Mouse (Mus musculus): ENCODE results near the gene Kmt2b. TPM values are rescaled to one million over a fixed set of nuclear protein-coding genes. Genes with fewer than 3 reads are reported as not detected.

The Kmt2b gene
- 57.6 and 63.3 TPM in 2 replicates for polyA plus RNA-seq (2012; rRNA removed)

GRCm38 (mm10) chr7:30588676-30589434, at the start of gene Kmt2b:
Kmt2b (minus strand) TSS chr7:30588726.

DNA sequence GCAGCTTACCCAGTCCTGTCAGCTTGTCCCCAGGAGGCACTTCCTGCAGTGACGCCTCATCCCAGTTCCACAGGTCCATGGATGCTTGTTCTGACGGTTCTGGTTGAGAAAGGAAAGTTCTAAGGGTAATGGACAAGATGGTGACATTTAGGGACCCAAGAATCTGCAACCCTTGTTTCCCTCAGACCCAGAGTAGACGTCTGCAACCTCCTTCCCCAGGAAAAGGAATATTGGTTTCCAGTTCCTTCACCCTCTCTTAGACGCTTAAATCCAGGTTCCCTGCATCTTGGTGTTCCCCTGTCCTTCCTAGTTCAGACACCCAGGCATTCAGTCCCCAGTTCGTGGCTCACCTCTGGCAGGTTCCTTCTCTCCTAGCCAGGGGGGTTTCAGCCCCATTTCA, 47.2 kb upstream of the Kmt2b start, which contains the start of gene Etv2:
Gene Etv2 (minus strand): TSS at position 101 of the 400 bp plus-strand sequence.

GRCm38 (mm10) chr7:30625530-30626384, 37.2 kb upstream of the Kmt2b start, which contains the start of gene Cox6b1:
Cox6b1 (minus strand) TSS chr7:30626151.

GRCm38 (mm10) chr7:30612654-30613402, 24.3 kb upstream of the Kmt2b start, which contains the start of gene Upk1a:
Upk1a (minus strand) TSS chr7:30612847.

DNA sequence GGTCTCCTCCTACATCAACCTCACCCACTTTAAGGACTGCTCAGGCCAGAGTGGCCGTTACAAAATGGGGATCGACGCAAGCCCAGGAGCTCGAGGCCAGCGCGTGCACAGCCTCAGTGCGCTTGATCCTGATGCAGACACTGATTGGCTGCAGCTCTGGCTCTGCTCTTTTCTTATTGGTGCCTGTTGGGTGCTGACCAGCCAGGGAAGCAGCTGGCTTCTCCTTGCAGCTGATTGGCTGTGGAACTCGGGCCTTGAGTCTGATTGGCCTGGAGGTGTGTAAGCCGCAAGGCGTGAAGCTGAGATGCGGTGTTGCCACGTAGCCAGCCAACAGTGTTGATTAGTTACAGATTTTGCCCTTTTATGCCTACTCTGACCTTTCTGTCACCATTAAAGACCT, 10.3 kb upstream of the Kmt2b start, which contains the start of gene Zbtb32:
Gene Zbtb32 (minus strand): TSS at position 124 of the 400 bp plus-strand sequence.

GRCm38 (mm10) chr7:30564970-30565571, 23.5 kb downstream of the Kmt2b start, which contains the start of gene Igflr1:
Igflr1 (plus strand) TSS chr7:30565427.

DNA sequence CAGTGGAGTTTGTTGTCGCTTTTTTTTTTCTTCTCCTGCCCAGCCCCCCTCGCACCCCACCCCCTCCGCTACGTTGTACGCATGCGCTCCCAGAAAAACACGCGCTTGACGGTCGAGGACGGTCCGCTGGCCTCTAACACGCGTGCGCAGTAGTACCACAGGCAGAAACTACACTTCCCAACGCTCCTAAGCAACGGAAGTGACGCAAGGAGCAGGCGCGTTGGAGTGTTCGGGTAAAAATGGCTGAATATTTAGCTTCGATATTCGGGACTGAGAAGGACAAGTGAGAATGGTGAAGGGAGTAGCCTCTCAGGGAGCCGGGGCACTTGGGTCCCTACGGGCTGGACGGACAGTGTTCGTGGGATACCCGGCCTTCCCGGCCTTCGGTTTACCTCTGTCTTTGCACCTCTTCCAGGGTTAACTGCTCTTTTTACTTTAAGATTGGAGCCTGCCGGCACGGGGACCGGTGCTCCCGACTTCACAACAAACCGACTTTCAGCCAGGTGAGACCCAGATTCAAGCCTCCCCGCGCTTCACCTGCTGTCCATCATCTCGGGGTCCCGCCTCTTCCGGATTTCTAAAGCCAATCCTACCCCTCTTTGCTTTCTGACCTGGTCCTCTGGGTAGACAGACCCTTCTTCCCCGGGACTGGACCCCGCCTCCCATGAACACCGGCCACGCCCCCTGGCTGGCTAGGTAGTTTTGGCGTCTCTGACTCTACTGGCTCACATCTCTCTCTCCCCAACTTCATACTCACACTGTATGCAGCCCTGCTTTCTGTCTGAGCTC, 25.2 kb downstream of the Kmt2b start, which contains the start of the genes U2af1l4, Gm49396 and Psenen:
Gene U2af1l4 (plus strand): TSS at position 185 of the 789 bp plus-strand sequence.
Gene Gm49396 (plus strand): TSS at position 228 of the 789 bp plus-strand sequence.
Gene Psenen (minus strand): TSS at position 511 of the 789 bp plus-strand sequence.

GRCm38 (mm10) chr7:30559443-30559954, 29.0 kb downstream of the Kmt2b start, which contains the start of gene Lin37:
Lin37 (minus strand) TSS chr7:30559838.

DNA sequence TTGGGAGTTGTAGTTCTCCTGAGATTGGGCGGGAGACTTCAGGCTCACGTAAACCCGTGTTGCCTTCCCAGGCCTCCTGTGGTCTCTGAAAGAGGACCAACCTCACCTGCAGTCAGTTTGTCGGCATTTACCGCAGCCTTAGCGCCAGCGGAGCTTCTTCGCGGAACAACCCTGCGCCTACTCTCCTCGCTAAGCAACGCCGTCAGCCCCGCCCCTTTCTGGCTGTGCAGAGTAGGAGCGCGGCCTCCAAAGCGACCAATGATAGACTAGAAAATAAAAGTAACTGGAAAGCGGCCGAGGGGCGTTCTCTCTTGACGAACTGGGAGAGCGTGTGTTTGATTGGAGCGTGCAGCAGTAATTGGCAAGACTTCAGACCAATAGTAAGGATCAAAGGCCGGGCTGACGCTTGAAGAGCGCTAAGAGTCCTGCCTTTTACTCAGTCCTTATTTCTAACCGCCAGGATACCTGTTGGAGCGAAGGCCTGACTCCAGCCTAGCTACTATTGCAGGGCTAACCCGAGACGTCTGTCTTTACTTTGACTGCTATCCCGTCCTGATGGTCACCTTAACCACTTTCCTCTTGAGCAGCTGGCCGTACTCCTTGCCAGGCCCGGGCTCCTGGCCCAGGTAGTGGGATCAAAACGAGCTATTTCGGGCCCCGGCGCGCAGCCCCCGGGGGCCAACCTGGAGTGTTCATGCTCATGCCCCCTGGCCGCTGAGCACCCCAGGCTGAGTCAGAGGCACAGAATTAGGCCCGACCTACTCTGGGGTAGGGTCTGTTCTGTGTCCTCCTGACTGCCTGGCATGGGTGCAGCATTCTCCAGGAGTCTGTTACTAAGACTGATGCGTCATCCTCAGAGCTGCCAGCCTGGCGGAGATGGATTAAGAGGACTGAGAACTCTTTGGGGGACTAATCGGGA, 36.2 kb downstream of the Kmt2b start, which contains the start of the genes Hspb6 and Proser3:
Gene Hspb6 (plus strand): TSS at position 77 of the 919 bp plus-strand sequence.
Gene Proser3 (minus strand): TSS at position 198 of the 919 bp plus-strand sequence.

GRCm38 (mm10) chr7:30534633-30535577, 53.6 kb downstream of the Kmt2b start, which contains the start of gene Arhgap33:
Arhgap33 (minus strand) TSS chr7:30535060.

Other genes starting within 250 kb of the Kmt2b start
- 32.0 and 32.3 TPM in 2 replicates for gene Lrfn3, start 226.0 kb downstream of the Kmt2b start, polyA plus RNA-seq (2012; rRNA removed)
- gene Tyrobp, start 175.0 kb downstream of the Kmt2b start, polyA plus RNA-seq (2012; rRNA removed): 122 and 192 TPM in 2 replicates
- 10.0 and 17.3 TPM in 2 replicates for gene Hcst, start 168.9 kb downstream of the Kmt2b start, polyA plus RNA-seq (2012; rRNA removed)
- gene Nfkbid, start 167.0 kb downstream of the Kmt2b start, polyA plus RNA-seq (2012; rRNA removed): 2.7 and 3.1 TPM in 2 replicates
- 8.6 and 11.4 TPM in 2 replicates for gene Aplp1, start 143.2 kb downstream of the Kmt2b start, polyA plus RNA-seq (2012; rRNA removed)
- not detected in 2 replicates for gene Kirrel2, start 131.0 kb downstream of the Kmt2b start, polyA plus RNA-seq (2012; rRNA removed)
- not detected in 2 replicates for gene Nphs1, start 130.4 kb downstream of the Kmt2b start, polyA plus RNA-seq (2012; rRNA removed)
- gene Prodh2, start 95.1 kb downstream of the Kmt2b start, polyA plus RNA-seq (2012; rRNA removed): 0.24 and 0.52 TPM in 2 replicates
- 26.8 and 28.0 TPM in 2 replicates for gene Arhgap33, start 53.7 kb downstream of the Kmt2b start, polyA plus RNA-seq (2012; rRNA removed)
- 35.0 and 43.0 TPM in 2 replicates for gene Hspb6, start 36.5 kb downstream of the Kmt2b start, polyA plus RNA-seq (2012; rRNA removed)
- 16.8 and 22.1 TPM in 2 replicates for gene Proser3, start 36.4 kb downstream of the Kmt2b start, polyA plus RNA-seq (2012; rRNA removed)
- gene Lin37, start 28.9 kb downstream of the Kmt2b start, polyA plus RNA-seq (2012; rRNA removed): 38.6 and 52.1 TPM in 2 replicates
- gene U2af1l4, start 25.4 kb downstream of the Kmt2b start, polyA plus RNA-seq (2012; rRNA removed): 54.3 and 70.9 TPM in 2 replicates
- 1.2 and 1.7 TPM in 2 replicates for gene Gm49396, start 25.4 kb downstream of the Kmt2b start, polyA plus RNA-seq (2012; rRNA removed)
- 84.6 and 110 TPM in 2 replicates for gene Psenen, start 25.1 kb downstream of the Kmt2b start, polyA plus RNA-seq (2012; rRNA removed)
- 5.7 and 6.6 TPM in 2 replicates for gene Igflr1, start 23.3 kb downstream of the Kmt2b start, polyA plus RNA-seq (2012; rRNA removed)
- 0.88 and 1.4 TPM in 2 replicates for gene Zbtb32, start 10.2 kb upstream of the Kmt2b start, polyA plus RNA-seq (2012; rRNA removed)
- 174 and 233 TPM in 2 replicates for gene Upk1a, start 24.1 kb upstream of the Kmt2b start, polyA plus RNA-seq (2012; rRNA removed)
- gene Cox6b1, start 37.4 kb upstream of the Kmt2b start, polyA plus RNA-seq (2012; rRNA removed): 216 and 385 TPM in 2 replicates
- gene Etv2, start 47.1 kb upstream of the Kmt2b start, polyA plus RNA-seq (2012; rRNA removed): not detected in 2 replicates
- gene Rbm42, start 61.6 kb upstream of the Kmt2b start, polyA plus RNA-seq (2012; rRNA removed): 104 and 110 TPM in 2 replicates
- gene Haus5, start 76.3 kb upstream of the Kmt2b start, polyA plus RNA-seq (2012; rRNA removed): 17.8 and 20.4 TPM in 2 replicates
- not detected in 2 replicates for gene Pmis2, start 82.9 kb upstream of the Kmt2b start, polyA plus RNA-seq (2012; rRNA removed)
- 1.6 and 4.1 TPM in 2 replicates for gene 2200002J24Rik, start 110.2 kb upstream of the Kmt2b start, polyA plus RNA-seq (2012; rRNA removed)
- gene Atp4a, start 123.5 kb upstream of the Kmt2b start, polyA plus RNA-seq (2012; rRNA removed): 1.9 and 3.4 TPM in 2 replicates
- 293 and 358 TPM in 2 replicates for gene Tmem147, start 140.8 kb upstream of the Kmt2b start, polyA plus RNA-seq (2012; rRNA removed)
- not detected in 2 replicates for gene Gapdhs, start 155.0 kb upstream of the Kmt2b start, polyA plus RNA-seq (2012; rRNA removed)
- gene Sbsn, start 162.7 kb upstream of the Kmt2b start, polyA plus RNA-seq (2012; rRNA removed): 7.5 and 9.7 TPM in 2 replicates
- gene Dmkn, start 175.0 kb upstream of the Kmt2b start, polyA plus RNA-seq (2012; rRNA removed): 36.0 and 40.0 TPM in 2 replicates
- gene Krtdap, start 199.2 kb upstream of the Kmt2b start, polyA plus RNA-seq (2012; rRNA removed): not detected in 2 replicates
- gene Ffar2, start 235.0 kb upstream of the Kmt2b start, polyA plus RNA-seq (2012; rRNA removed): 5.7 and 6.9 TPM in 2 replicates

Measured in ovary, adult 2 months (tissue).